8 mouse cellular contexts compared by ENCODE assay signal in genomic region chr9:37255149-37255888, GRCm38 (mm10). TPM values are rescaled to one million over a fixed set of nuclear protein-coding genes. Genes with fewer than 3 reads are reported as not detected.
DNase-seq lines count a peak whose midpoint lies in the region; ATAC-seq and TF ChIP-seq lines count a peak whose summit lies in the region.

Gene Slc37a2 (minus strand): TSS chr9:37255738.

- H3K27me3 ChIP-seq in G1E (ENCODE audit: insufficient read depth, low read length): peaks cover 14% of the 10 kb centered on the region; the same call in 1 of the 2 replicates
- no peaks in the 10 kb centered on the region for H3K27me3 ChIP-seq in cerebellum, adult 2 months (ENCODE audit: control insufficient read depth, insufficient read depth, low read length)
- H3K27me3 ChIP-seq in hindbrain, embryonic 12.5 days: peaks cover 5% of the 10 kb centered on the region
- H3K27me3 ChIP-seq in lung, postnatal 0 days (replicated peaks; ENCODE audit: insufficient read depth, low read length): no peaks in the 10 kb centered on the region

- H3K4me3 ChIP-seq in G1E (ENCODE audit: low read depth, low read length): peak within 1 kb of the TSS; percentile 28; the same call in 1 of the 2 replicates
- peak within 1 kb of the TSS; percentile 23 for H3K4me3 ChIP-seq in cerebellum, adult 2 months (replicated peaks; ENCODE audit: insufficient read depth, low read depth, low read length)
- H3K4me3 ChIP-seq in hindbrain, embryonic 12.5 days: peak within 1 kb of the TSS; percentile 40
- peak within 1 kb of the TSS; percentile 41 for H3K4me3 ChIP-seq in lung, postnatal 0 days (ENCODE audit: low read depth, low read length)

- H3K9me3 ChIP-seq in G1E (replicated peaks): no peaks in the 10 kb centered on the region
- no peaks in the 10 kb centered on the region for H3K9me3 ChIP-seq in hindbrain, embryonic 12.5 days (replicated peaks)
- no peaks in the 10 kb centered on the region for H3K9me3 ChIP-seq in lung, postnatal 0 days (ENCODE audit: low read length)

- WGBS in cerebellum, adult 2 months: 2% methylated on average over 38 of the region's 38 CpGs
- 4% methylated on average over 36 of the region's 38 CpGs for WGBS in hindbrain, embryonic 12.5 days
- 2% methylated on average over 38 of the region's 38 CpGs for WGBS in lung, postnatal 0 days

- H3K4me2 ChIP-seq in hindbrain, embryonic 12.5 days (replicated peaks): peak within 1 kb of the TSS; percentile 84
- peak within 1 kb of the TSS; percentile 84 for H3K4me2 ChIP-seq in lung, postnatal 0 days (replicated peaks; ENCODE audit: low read depth, low read length)

- no peak for DNase-seq in G1E (ENCODE audit: low spot score)
- peak; percentile 48 to 52 for DNase-seq in cerebellum, adult 2 months
- peak; percentile 66 to 69 for DNase-seq in frontal cortex, postnatal 10 days (ENCODE audit: low spot score in 2 of 2)
- DNase-seq in layer of hippocampus, postnatal 10 days (ENCODE audit: low spot score in 2 of 2): peak; percentile 53 to 73
- DNase-seq in lung, postnatal 0 days (ENCODE audit: low spot score): peak; percentile 73
- peak; percentile 61 for DNase-seq in ovary, postnatal 36 days (ENCODE audit: low spot score)
- DNase-seq in thymus, postnatal 36 days: peak; percentile 76 to 81

- H3K27ac ChIP-seq in cerebellum, adult 2 months (ENCODE audit: insufficient read depth, low read length): no peak within 1 kb of the TSS
- H3K27ac ChIP-seq in hindbrain, embryonic 12.5 days: no peak within 1 kb of the TSS
- no peak within 1 kb of the TSS; the same call in 1 of the 2 replicates for H3K27ac ChIP-seq in lung, postnatal 0 days (ENCODE audit: low read length)

- H3K36me3 ChIP-seq in G1E (replicated peaks): no peaks in the 10 kb centered on the region
- no peaks in the 10 kb centered on the region for H3K36me3 ChIP-seq in hindbrain, embryonic 12.5 days
- no peaks in the 10 kb centered on the region for H3K36me3 ChIP-seq in lung, postnatal 0 days (ENCODE audit: insufficient read depth, low read length)

- no peaks in the 10 kb centered on the region; the same call in 1 of the 2 replicates for H3K4me1 ChIP-seq in G1E (ENCODE audit: insufficient read depth, low read depth, low read length)
- no peaks in the 10 kb centered on the region for H3K4me1 ChIP-seq in cerebellum, adult 2 months (ENCODE audit: control insufficient read depth, insufficient read depth, low read length)
- peaks cover 15% of the 10 kb centered on the region for H3K4me1 ChIP-seq in hindbrain, embryonic 12.5 days
- H3K4me1 ChIP-seq in lung, postnatal 0 days (ENCODE audit: insufficient read depth, low read depth, low read length): peaks cover 6% of the 10 kb centered on the region; the same call in 1 of the 2 replicates

- no peak for ATAC-seq in G1E (ENCODE audit: extremely low read depth, insufficient number of reproducible peaks, low FRiP score, poor library complexity, severe bottlenecking)
- peak; percentile 71 for ATAC-seq in hindbrain, embryonic 12.5 days (ENCODE audit: low FRiP score)
- ATAC-seq in lung, postnatal 0 days: peak; percentile 94

- H3K9ac ChIP-seq in hindbrain, embryonic 12.5 days: peak within 1 kb of the TSS; percentile 63
- peak within 1 kb of the TSS; percentile 34; the same call in 1 of the 2 replicates for H3K9ac ChIP-seq in lung, postnatal 0 days (replicated peaks; ENCODE audit: low read depth)

- no peak for TF ChIP-seq POLR2A in cerebellum, adult 2 months (IDR thresholded peaks at IDR 0.05; ENCODE audit: borderline replicate concordance, insufficient read depth, low read length)

- no peak for TF ChIP-seq CTCF in G1E (IDR thresholded peaks at IDR 0.05; ENCODE audit: low read depth, low read length)
- TF ChIP-seq CTCF in cerebellum, adult 2 months (IDR thresholded peaks at IDR 0.05; ENCODE audit: borderline replicate concordance, insufficient read depth, low read depth, low read length): no peak
- no peak; the same call in 1 of the 2 replicates for TF ChIP-seq CTCF in lung, postnatal 0 days (IDR thresholded peaks at IDR 0.05)

- no peak for TF ChIP-seq EP300 in lung, postnatal 0 days (IDR thresholded peaks at IDR 0.05)

RNA-seq across cellular contexts. Expression of gene Slc37a2, which starts in this region (rescaled TPM):
- total RNA-seq in G1E (2014; fragmentation: Nextera tagmentation) (0.19 TPM in 1 of 2 replicates, not detected in the other), G1E (2017) (0.29 and 0.38 TPM in 2 replicates)
- 0.01 TPM in 2 replicates for polyA plus RNA-seq in G1E (2012)
- 1.3 and 1.8 TPM in 2 replicates for polyA plus RNA-seq in cerebellum, adult 2 months (2012; rRNA removed)
- 1.7 TPM in 2 replicates for polyA plus RNA-seq in hindbrain, embryonic 12.5 days (2016; fragmentation: Nextera tagmentation; extraction: Ambion mirVana)
- total RNA-seq in layer of hippocampus, postnatal 10 days (2021): 1 to 10 TPM; 1.2 to 2.0 TPM
- polyA plus RNA-seq in lung, postnatal 0 days (2015; fragmentation: Nextera tagmentation; extraction: Ambion mirVana): 1.2 and 1.4 TPM in 2 replicates
